Mouse (Mus musculus) heart, postnatal 25 days (tissue): ENCODE data around the gene Zfp341. TPM values are rescaled to one million over a fixed set of nuclear protein-coding genes. Genes with fewer than 3 reads are reported as not detected.
A peak's percentile ranks its signal among the peaks of the same experiment; 100 is the strongest.

ENCODE experiments used
- DNase-seq: peaks from one replicate; pipeline ENCODE4 v3.0.0; 2022; ENCODE audit warnings: low spot score
- intact Hi-C: fragments of 180-260 bp; cut with DNase I; formaldehyde crosslinking; loops from one replicate; pipeline ENCODE4 v1.15.1; 2025
- total RNA-seq, 2 experiments: library from RNA; stranded (reverse); gene quantifications; 2 replicates each; pipeline ENCODE4 v1.2.3; 2021

The Zfp341 gene
- 1 to 10 TPM; 3.0 to 3.1 TPM for total RNA-seq

GRCm38 (mm10) chr2:154613118-154614115, at the start of gene Zfp341, which contains the start of gene 4930519P11Rik:
Gene Zfp341 (plus strand): TSS chr2:154613297.
Gene 4930519P11Rik (minus strand): TSS chr2:154613437.
- peak; percentile 85 for DNase-seq
- intact Hi-C loops: loop anchor here (2.0 to 5.0 kb wide), 3 partner anchors 61 to 197 kb away; partner anchors contain the start of genes Actl10 and Cbfa2t2

GRCm38 (mm10) chr2:154563612-154564170, 49.4 kb upstream of the Zfp341 start:
- intact Hi-C loops: no loop called here
- no peak for DNase-seq

GRCm38 (mm10) chr2:154565562-154565961, 47.5 kb upstream of the Zfp341 start:
- intact Hi-C loops: no loop called here
- DNase-seq: no peak

- no peak for DNase-seq
- intact Hi-C loops: no loop called here
These were observed 46.5 kb upstream of the Zfp341 start for GRCm38 (mm10) chr2:154566641-154567040.

- intact Hi-C loops: no loop called here
- DNase-seq: no peak
These were observed 45.3 kb upstream of the Zfp341 start for GRCm38 (mm10) chr2:154567766-154568165.

GRCm38 (mm10) chr2:154568329-154569070, 44.6 kb upstream of the Zfp341 start:
- intact Hi-C loops: no loop called here
- DNase-seq: no peak

GRCm38 (mm10) chr2:154569071-154569748, 43.9 kb upstream of the Zfp341 start:
- no peak for DNase-seq

GRCm38 (mm10) chr2:154569836-154570286, 43.2 kb upstream of the Zfp341 start, which contains the start of gene E2f1:
Gene E2f1 (minus strand): TSS chr2:154569892.
- peak; percentile 88 for DNase-seq
- intact Hi-C loops: loop anchor here (2.0 kb wide), 1 partner anchor 31 kb away; no protein-coding TSS in a partner anchor

More at GRCm38 (mm10) chr2:154569071-154569748, 43.9 kb upstream of the Zfp341 start:
- intact Hi-C loops: no loop called here

GRCm38 (mm10) chr2:154570666-154571065, 42.4 kb upstream of the Zfp341 start:
- DNase-seq: no peak
- intact Hi-C loops: loop anchor here (2.0 kb wide), 1 partner anchor 30 kb away; no protein-coding TSS in a partner anchor

- DNase-seq: no peak
- intact Hi-C loops: loop anchor here (2.0 kb wide), 1 partner anchor 30 kb away; no protein-coding TSS in a partner anchor
These were observed 41.8 kb upstream of the Zfp341 start for GRCm38 (mm10) chr2:154571266-154571665.

- intact Hi-C loops: loop anchor here (2.0 kb wide), 1 partner anchor 29 kb away; no protein-coding TSS in a partner anchor
- no peak for DNase-seq
These were observed 41.1 kb upstream of the Zfp341 start for GRCm38 (mm10) chr2:154571976-154572375.

GRCm38 (mm10) chr2:154572996-154573395, 40.1 kb upstream of the Zfp341 start:
- intact Hi-C loops: no loop called here
- DNase-seq: no peak

- intact Hi-C loops: no loop called here
These were observed 38.8 kb upstream of the Zfp341 start for GRCm38 (mm10) chr2:154574271-154574670.

GRCm38 (mm10) chr2:154576876-154577743, 36.0 kb upstream of the Zfp341 start:
- DNase-seq: no peak

More at GRCm38 (mm10) chr2:154574271-154574670, 38.8 kb upstream of the Zfp341 start:
- no peak for DNase-seq

GRCm38 (mm10) chr2:154577744-154578067, 35.4 kb upstream of the Zfp341 start:
- no peak for DNase-seq
- intact Hi-C loops: no loop called here

More at GRCm38 (mm10) chr2:154576876-154577743, 36.0 kb upstream of the Zfp341 start:
- intact Hi-C loops: no loop called here

- intact Hi-C loops: no loop called here
- peak; percentile 46 for DNase-seq
These were observed 32.5 kb upstream of the Zfp341 start for GRCm38 (mm10) chr2:154580586-154580985.

GRCm38 (mm10) chr2:154581421-154581820, 31.7 kb upstream of the Zfp341 start:
- intact Hi-C loops: no loop called here
- DNase-seq: no peak
